Mouse (Mus musculus): ENCODE data around the gene Gp1bb. TPM values are rescaled to one million over a fixed set of nuclear protein-coding genes. Genes with fewer than 3 reads are reported as not detected.
A peak's percentile ranks its signal among the peaks of the same experiment; 100 is the strongest.

Gp1bb gene
- polyA plus RNA-seq, 1 experiment: 2.1 TPM

- Histone ChIP-seq H3K27me3 (ENCODE audit: control insufficient read depth, insufficient read depth, low read length) (peaks cover 1% of the 10 kb centered on the region; the same call in 1 of the 2 replicates), H3K27ac (ENCODE audit: insufficient read depth, low read length) (no peak overlapping the region), H3K4me1 (ENCODE audit: control insufficient read depth, insufficient read depth, low read length) (no peaks in the 10 kb centered on the region), H3K4me3 (replicated peaks; ENCODE audit: insufficient read depth, low read depth, low read length) (no peak overlapping the region)
- 62% methylated on average over 5 of the region's 5 CpGs for WGBS
- DNase-seq: no peak
- TF ChIP-seq POLR2A (IDR thresholded peaks at IDR 0.05; ENCODE audit: borderline replicate concordance, insufficient read depth, low read length) (no peak), CTCF (IDR thresholded peaks at IDR 0.05; ENCODE audit: borderline replicate concordance, insufficient read depth, low read depth, low read length) (no peak)
Observed at GRCm38 (mm10) chr16:18596255-18596654, 25.9 kb downstream of the Gp1bb start.

DNA sequence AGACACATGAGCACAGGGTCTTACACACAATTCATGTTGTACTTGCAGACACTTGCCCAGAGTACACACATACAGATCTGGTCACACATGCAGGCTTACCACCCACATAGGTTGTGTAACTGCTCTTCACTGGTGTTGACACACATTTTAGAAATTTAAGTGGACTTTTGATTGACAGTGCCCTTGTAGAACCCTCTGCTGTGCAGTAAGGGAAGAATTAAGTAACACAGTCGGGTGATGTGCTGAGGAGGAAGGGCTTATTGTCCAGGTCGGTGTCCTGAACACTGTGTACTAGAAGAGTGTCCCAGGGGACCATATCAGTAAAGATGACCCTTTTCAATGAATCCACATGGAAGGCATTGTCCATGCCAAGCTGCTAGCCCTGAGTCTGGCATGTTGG lies 28.3 kb downstream of the Gp1bb start:
- WGBS: 68% methylated on average over 2 of the region's 2 CpGs
- no peak overlapping the region for H3K27ac ChIP-seq (ENCODE audit: insufficient read depth, low read length)
- no peak overlapping the region for H3K4me3 ChIP-seq (replicated peaks; ENCODE audit: insufficient read depth, low read depth, low read length)
- TF ChIP-seq POLR2A (IDR thresholded peaks at IDR 0.05; ENCODE audit: borderline replicate concordance, insufficient read depth, low read length): no peak
- no peak for TF ChIP-seq CTCF (IDR thresholded peaks at IDR 0.05; ENCODE audit: borderline replicate concordance, insufficient read depth, low read depth, low read length)
- DNase-seq: no peak
- peaks cover 1% of the 10 kb centered on the region; the same call in 1 of the 2 replicates for H3K27me3 ChIP-seq (ENCODE audit: control insufficient read depth, insufficient read depth, low read length)
- H3K4me1 ChIP-seq (ENCODE audit: control insufficient read depth, insufficient read depth, low read length): no peaks in the 10 kb centered on the region

GRCm38 (mm10) chr16:18591047-18592018 lies 30.9 kb downstream of the Gp1bb start:
- peaks cover 5% of the 10 kb centered on the region; the same call in 1 of the 2 replicates for H3K27me3 ChIP-seq (ENCODE audit: control insufficient read depth, insufficient read depth, low read length)
- H3K4me1 ChIP-seq (ENCODE audit: control insufficient read depth, insufficient read depth, low read length): no peaks in the 10 kb centered on the region
- TF ChIP-seq CTCF (IDR thresholded peaks at IDR 0.05; ENCODE audit: borderline replicate concordance, insufficient read depth, low read depth, low read length) (no peak), POLR2A (IDR thresholded peaks at IDR 0.05; ENCODE audit: borderline replicate concordance, insufficient read depth, low read length) (no peak)
- WGBS: 3% methylated on average over 59 of the region's 59 CpGs
- no peak for DNase-seq
- no peak overlapping the region for H3K27ac ChIP-seq (ENCODE audit: insufficient read depth, low read length)
- H3K4me3 ChIP-seq (replicated peaks; ENCODE audit: insufficient read depth, low read depth, low read length): no peak overlapping the region

GRCm38 (mm10) chr16:18589804-18590790 lies 32.1 kb downstream of the Gp1bb start, which contains the start of gene Tbx1:
Gene Tbx1 (minus strand): TSS chr16:18590671.
- DNase-seq: no peak
- 8% methylated on average over 48 of the region's 48 CpGs for WGBS
- no peak within 1 kb of the TSS for H3K27ac ChIP-seq (ENCODE audit: insufficient read depth, low read length)
- TF ChIP-seq POLR2A (IDR thresholded peaks at IDR 0.05; ENCODE audit: borderline replicate concordance, insufficient read depth, low read length) (no peak), CTCF (IDR thresholded peaks at IDR 0.05; ENCODE audit: borderline replicate concordance, insufficient read depth, low read depth, low read length) (peak; percentile 21; the same call in 1 of the 2 replicates)
- no peaks in the 10 kb centered on the region for H3K4me1 ChIP-seq (ENCODE audit: control insufficient read depth, insufficient read depth, low read length)
- peaks cover 8% of the 10 kb centered on the region; the same call in 1 of the 2 replicates for H3K27me3 ChIP-seq (ENCODE audit: control insufficient read depth, insufficient read depth, low read length)
- H3K4me3 ChIP-seq (replicated peaks; ENCODE audit: insufficient read depth, low read depth, low read length): peak within 1 kb of the TSS; percentile 52

GRCm38 (mm10) chr16:18589080-18589621 lies 33.1 kb downstream of the Gp1bb start:
- peaks cover 8% of the 10 kb centered on the region; the same call in 1 of the 2 replicates for H3K27me3 ChIP-seq (ENCODE audit: control insufficient read depth, insufficient read depth, low read length)
- 65% methylated on average over 9 of the region's 9 CpGs for WGBS
- H3K4me1 ChIP-seq (ENCODE audit: control insufficient read depth, insufficient read depth, low read length): no peaks in the 10 kb centered on the region
- DNase-seq: no peak
- no peak overlapping the region for H3K4me3 ChIP-seq (replicated peaks; ENCODE audit: insufficient read depth, low read depth, low read length)
- TF ChIP-seq CTCF (IDR thresholded peaks at IDR 0.05; ENCODE audit: borderline replicate concordance, insufficient read depth, low read depth, low read length): no peak
- TF ChIP-seq POLR2A (IDR thresholded peaks at IDR 0.05; ENCODE audit: borderline replicate concordance, insufficient read depth, low read length): no peak
- no peak overlapping the region for H3K27ac ChIP-seq (ENCODE audit: insufficient read depth, low read length)

- TF ChIP-seq CTCF (IDR thresholded peaks at IDR 0.05; ENCODE audit: borderline replicate concordance, insufficient read depth, low read depth, low read length) (no peak), POLR2A (IDR thresholded peaks at IDR 0.05; ENCODE audit: borderline replicate concordance, insufficient read depth, low read length) (no peak)
- Histone ChIP-seq H3K27me3 (ENCODE audit: control insufficient read depth, insufficient read depth, low read length) (peaks cover 8% of the 10 kb centered on the region; the same call in 1 of the 2 replicates), H3K4me1 (ENCODE audit: control insufficient read depth, insufficient read depth, low read length) (no peaks in the 10 kb centered on the region), H3K27ac (ENCODE audit: insufficient read depth, low read length) (no peak overlapping the region), H3K4me3 (replicated peaks; ENCODE audit: insufficient read depth, low read depth, low read length) (no peak overlapping the region)
- no peak for DNase-seq
- WGBS: 14% methylated on average over 31 of the region's 31 CpGs
Observed at GRCm38 (mm10) chr16:18588738-18589055, 33.5 kb downstream of the Gp1bb start.
